Mouse (Mus musculus) brain, embryonic 14.5 days (tissue): ENCODE measurements around the gene Bsn.

Experiments used
- CTCF ChIP-seq: fragments of 200-500 bp; IDR thresholded peaks from 2 replicates; pipeline ENCODE4 v1.5.1; 2012; ENCODE audit warnings: inconsistent platforms, mild to moderate bottlenecking, moderate library complexity, borderline replicate concordance; ENCODE audit not compliant: insufficient read depth, insufficient read length; ENCODE audit errors: extremely low read depth
- POLR2A ChIP-seq: fragments of 200-500 bp; IDR thresholded peaks from 2 replicates; pipeline ENCODE4 v1.6.1; 2012; ENCODE audit warnings: mild to moderate bottlenecking, inconsistent platforms, borderline replicate concordance; ENCODE audit not compliant: poor library complexity, insufficient read depth, insufficient read length, severe bottlenecking; ENCODE audit errors: extremely low read depth

- TF ChIP-seq CTCF (no peak), POLR2A (no peak)
Observed at GRCm38 (mm10) chr9:108126436-108127180, 63.6 kb downstream of the Bsn start.
